Mouse (Mus musculus): ENCODE results near the gene Lmtk3. TPM values are rescaled to one million over a fixed set of nuclear protein-coding genes. Genes with fewer than 3 reads are reported as not detected.

Lmtk3 gene
- polyA plus RNA-seq, 2 experiments: 0.18 TPM; not detected in 1

DNA sequence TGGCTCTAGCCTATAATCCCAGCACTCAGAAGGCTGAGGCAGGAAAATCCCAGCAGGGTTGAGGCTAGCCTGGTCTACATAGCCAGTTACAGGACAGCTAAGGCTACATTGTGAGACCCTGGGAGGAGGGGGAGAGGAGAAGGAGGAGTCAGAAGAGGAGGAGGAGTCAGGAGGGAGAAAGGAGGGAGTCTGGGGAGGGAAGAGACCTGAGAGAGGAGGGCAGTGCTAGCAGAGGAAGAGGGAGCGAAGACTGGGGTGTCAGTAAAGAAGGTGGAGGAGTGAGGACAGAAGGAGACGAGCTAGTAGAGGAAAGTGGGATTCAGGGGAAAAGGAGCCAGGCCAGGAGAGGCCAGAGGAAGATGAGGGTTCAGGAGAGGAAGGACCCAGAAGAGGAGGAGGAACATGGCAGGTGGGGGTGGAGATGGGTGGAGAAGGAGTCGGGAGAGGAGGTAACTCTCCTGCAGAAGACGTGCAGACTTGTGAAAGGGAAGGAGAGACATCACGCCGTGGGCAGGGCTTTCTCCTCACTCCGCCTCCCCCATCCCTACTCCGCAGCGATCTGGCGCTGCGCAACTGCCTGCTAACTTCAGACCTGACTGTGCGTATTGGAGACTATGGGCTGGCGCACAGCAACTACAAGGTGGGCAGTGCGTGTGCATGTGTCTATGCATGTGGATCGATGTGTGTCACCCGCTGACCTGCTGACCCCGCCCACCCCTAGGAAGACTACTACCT is 8.4 kb downstream of the Lmtk3 start:
- H3K9me3 ChIP-seq (ENCODE audit: control insufficient read depth, low read length): no peaks in the 10 kb centered on the region
- no peak overlapping the region for H3K9ac ChIP-seq (replicated peaks)
- ATAC-seq (ENCODE audit: insufficient read depth) (no peak), DNase-seq (ENCODE audit: low read depth in 3 of 3, low spot score in 3 of 3) (no peak)
- H3K27me3 ChIP-seq (ENCODE audit: control insufficient read depth, insufficient read depth, low read length): peaks cover 9% of the 10 kb centered on the region
- no peak overlapping the region for H3K4me3 ChIP-seq (ENCODE audit: insufficient read depth in 1 of 2, low read depth in 2 of 2, low read length in 2 of 2)
- TF ChIP-seq CTCF (IDR thresholded peaks at IDR 0.05; ENCODE audit: low read depth): no peak
- TF ChIP-seq EP300 (IDR thresholded peaks at IDR 0.05; ENCODE audit: low read depth): no peak
- 53% methylated on average over 17 of the region's 17 CpGs for WGBS (ENCODE audit: insufficient replicate concordance)
- no peaks in the 10 kb centered on the region for H3K36me3 ChIP-seq (replicated peaks; ENCODE audit: control insufficient read depth, insufficient read depth, low read depth)
- no peak overlapping the region for H3K27ac ChIP-seq
- H3K4me2 ChIP-seq (ENCODE audit: low read depth): no peak overlapping the region
- peaks cover 3 to 10% of the 10 kb centered on the region in 2 experiments; a peak in 2 of 4 replicates for H3K4me1 ChIP-seq (replicated peaks; ENCODE audit: control insufficient read depth in 2 of 2, insufficient read depth in 2 of 2, low read length in 1 of 2)

DNA sequence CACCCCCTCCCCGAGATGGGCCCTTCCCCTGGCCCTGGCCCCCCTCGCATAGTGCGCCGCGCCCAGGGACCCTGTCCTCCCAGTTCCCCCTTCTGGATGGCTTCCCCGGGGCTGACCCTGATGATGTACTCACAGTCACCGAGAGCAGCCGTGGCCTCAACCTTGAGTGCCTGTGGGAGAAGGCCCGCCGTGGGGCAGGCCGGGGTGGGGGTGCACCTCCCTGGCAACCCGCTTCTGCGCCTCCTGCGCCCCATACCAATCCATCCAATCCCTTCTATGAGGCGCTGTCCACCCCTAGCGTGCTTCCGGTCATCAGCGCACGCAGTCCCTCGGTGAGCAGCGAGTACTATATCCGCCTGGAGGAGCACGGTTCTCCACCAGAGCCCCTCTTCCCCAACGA is 9.7 kb downstream of the Lmtk3 start:
- WGBS (ENCODE audit: insufficient replicate concordance): 67% methylated on average over 24 of the region's 24 CpGs
- no peak for ATAC-seq (ENCODE audit: insufficient read depth)
- peaks cover 15% of the 10 kb centered on the region for H3K27me3 ChIP-seq (ENCODE audit: control insufficient read depth, insufficient read depth, low read length)

DNA sequence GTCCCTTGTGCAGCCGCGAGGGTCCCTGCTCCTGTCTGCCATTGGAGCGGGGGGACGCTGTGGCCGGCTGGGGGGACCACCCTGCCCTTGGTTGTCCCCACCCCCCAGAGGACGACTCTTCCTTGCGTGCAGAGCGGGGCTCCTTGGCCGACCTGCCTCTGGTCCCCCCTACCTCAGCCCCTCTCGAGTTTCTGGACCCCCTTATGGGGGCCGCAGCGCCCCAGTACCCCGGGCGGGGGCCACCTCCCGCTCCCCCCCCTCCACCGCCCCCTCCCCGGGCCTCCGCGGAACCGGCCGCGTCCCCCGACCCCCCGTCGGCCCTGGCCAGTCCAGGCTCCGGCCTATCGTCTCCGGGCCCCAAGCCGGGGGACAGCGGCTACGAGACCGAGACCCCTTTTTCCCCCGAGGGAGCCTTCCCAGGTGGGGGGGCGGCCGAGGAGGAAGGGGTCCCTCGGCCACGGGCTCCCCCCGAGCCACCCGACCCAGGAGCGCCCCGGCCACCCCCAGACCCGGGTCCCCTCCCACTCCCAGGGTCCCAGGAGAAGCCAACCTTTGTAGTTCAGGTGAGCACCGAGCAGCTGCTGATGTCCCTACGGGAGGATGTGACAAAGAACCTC is 10.5 kb downstream of the Lmtk3 start:
- Histone ChIP-seq H3K27ac (no peak overlapping the region), H3K4me2 (ENCODE audit: low read depth) (no peak overlapping the region), H3K9me3 (ENCODE audit: control insufficient read depth, low read length) (no peaks in the 10 kb centered on the region), H3K9ac (replicated peaks) (no peak overlapping the region), H3K4me3 (ENCODE audit: insufficient read depth in 1 of 2, low read depth in 2 of 2, low read length in 2 of 2) (no peak overlapping the region), H3K36me3 (replicated peaks; ENCODE audit: control insufficient read depth, insufficient read depth, low read depth) (no peaks in the 10 kb centered on the region), H3K4me1 (replicated peaks; ENCODE audit: control insufficient read depth in 2 of 2, insufficient read depth in 2 of 2, low read length in 1 of 2) (peaks cover 16 to 22% of the 10 kb centered on the region in 2 experiments), H3K27me3 (ENCODE audit: control insufficient read depth, insufficient read depth, low read length) (peaks cover 23% of the 10 kb centered on the region)
- TF ChIP-seq EP300 (IDR thresholded peaks at IDR 0.05; ENCODE audit: low read depth): no peak
- TF ChIP-seq CTCF (IDR thresholded peaks at IDR 0.05; ENCODE audit: low read depth): no peak
- no peak for DNase-seq (ENCODE audit: low read depth in 3 of 3, low spot score in 3 of 3)
- WGBS (ENCODE audit: insufficient replicate concordance): 70% methylated on average over 44 of the region's 44 CpGs
- ATAC-seq (ENCODE audit: insufficient read depth): no peak

More for the DNA sequence above, 9.7 kb downstream of the Lmtk3 start:
- Histone ChIP-seq H3K9ac (replicated peaks) (no peak overlapping the region), H3K4me2 (ENCODE audit: low read depth) (no peak overlapping the region), H3K4me3 (ENCODE audit: insufficient read depth in 1 of 2, low read depth in 2 of 2, low read length in 2 of 2) (no peak overlapping the region), H3K4me1 (replicated peaks; ENCODE audit: control insufficient read depth in 2 of 2, insufficient read depth in 2 of 2, low read length in 1 of 2) (peaks cover 13 to 20% of the 10 kb centered on the region in 2 experiments), H3K36me3 (replicated peaks; ENCODE audit: control insufficient read depth, insufficient read depth, low read depth) (no peaks in the 10 kb centered on the region), H3K9me3 (ENCODE audit: control insufficient read depth, low read length) (no peaks in the 10 kb centered on the region), H3K27ac (no peak overlapping the region)
- DNase-seq (ENCODE audit: low read depth in 3 of 3, low spot score in 3 of 3): no peak
- TF ChIP-seq CTCF (IDR thresholded peaks at IDR 0.05; ENCODE audit: low read depth) (no peak), EP300 (IDR thresholded peaks at IDR 0.05; ENCODE audit: low read depth) (no peak)

DNA sequence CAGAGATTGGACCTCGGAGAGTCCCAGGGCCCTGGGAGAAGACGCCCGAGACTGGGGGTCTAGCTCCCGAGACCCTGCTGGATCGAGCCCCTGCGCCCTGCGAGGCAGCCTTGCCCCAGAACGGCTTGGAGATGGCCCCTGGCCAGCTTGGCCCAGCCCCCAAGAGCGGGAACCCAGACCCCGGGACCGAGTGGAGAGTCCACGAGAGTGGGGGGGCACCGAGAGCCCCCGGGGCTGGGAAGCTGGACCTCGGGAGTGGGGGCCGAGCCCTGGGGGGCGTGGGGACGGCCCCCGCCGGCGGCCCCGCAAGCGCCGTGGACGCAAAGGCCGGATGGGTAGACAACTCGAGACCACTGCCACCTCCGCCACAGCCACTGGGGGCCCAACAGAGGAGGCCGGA is 11.4 kb downstream of the Lmtk3 start:
- no peak for DNase-seq (ENCODE audit: low read depth in 3 of 3, low spot score in 3 of 3)
- H3K4me3 ChIP-seq (ENCODE audit: insufficient read depth in 1 of 2, low read depth in 2 of 2, low read length in 2 of 2): no peak overlapping the region
- ATAC-seq (ENCODE audit: insufficient read depth): no peak
- 78% methylated on average over 26 of the region's 29 CpGs for WGBS (ENCODE audit: insufficient replicate concordance)
- H3K4me2 ChIP-seq (ENCODE audit: low read depth): no peak overlapping the region
- H3K9me3 ChIP-seq (ENCODE audit: control insufficient read depth, low read length): no peaks in the 10 kb centered on the region
- TF ChIP-seq EP300 (IDR thresholded peaks at IDR 0.05; ENCODE audit: low read depth) (no peak), CTCF (IDR thresholded peaks at IDR 0.05; ENCODE audit: low read depth) (no peak)
- H3K27me3 ChIP-seq (ENCODE audit: control insufficient read depth, insufficient read depth, low read length): peaks cover 28% of the 10 kb centered on the region
- H3K4me1 ChIP-seq (replicated peaks; ENCODE audit: control insufficient read depth in 2 of 2, insufficient read depth in 2 of 2, low read length in 1 of 2): peaks cover 16 to 22% of the 10 kb centered on the region in 2 experiments
- H3K36me3 ChIP-seq (replicated peaks; ENCODE audit: control insufficient read depth, insufficient read depth, low read depth): no peaks in the 10 kb centered on the region
- H3K27ac ChIP-seq: no peak overlapping the region
- no peak overlapping the region for H3K9ac ChIP-seq (replicated peaks)

DNA sequence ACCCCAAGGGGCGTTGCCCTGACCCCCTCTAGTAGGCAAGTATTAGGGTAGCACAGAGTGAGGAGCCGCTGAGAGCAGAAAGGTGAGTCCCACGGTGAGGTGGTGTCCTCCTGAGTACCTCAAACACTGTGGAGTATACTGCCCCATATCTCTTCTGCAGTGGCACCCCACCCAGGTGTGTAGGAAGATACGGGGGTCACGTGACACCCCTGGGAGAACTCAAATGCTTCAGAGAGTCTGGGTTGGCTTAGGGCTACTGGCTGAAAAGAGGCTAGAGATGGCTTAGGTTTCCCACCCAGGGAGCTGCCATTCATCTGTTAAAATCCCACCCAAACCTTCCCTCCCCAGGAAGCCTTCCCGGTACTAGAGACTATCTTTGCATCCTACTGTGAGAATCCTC is 13.4 kb downstream of the Lmtk3 start:
- Histone ChIP-seq H3K4me3 (ENCODE audit: insufficient read depth in 1 of 2, low read depth in 2 of 2, low read length in 2 of 2) (peak overlapping the region; percentile 8 to 17; a peak in 3 of 4 replicates), H3K4me1 (replicated peaks; ENCODE audit: control insufficient read depth in 2 of 2, insufficient read depth in 2 of 2, low read length in 1 of 2) (peaks cover 16 to 32% of the 10 kb centered on the region in 2 experiments), H3K36me3 (replicated peaks; ENCODE audit: control insufficient read depth, insufficient read depth, low read depth) (no peaks in the 10 kb centered on the region), H3K27ac (no peak overlapping the region), H3K9me3 (ENCODE audit: control insufficient read depth, low read length) (no peaks in the 10 kb centered on the region), H3K27me3 (ENCODE audit: control insufficient read depth, insufficient read depth, low read length) (peaks cover 29% of the 10 kb centered on the region), H3K9ac (replicated peaks) (no peak overlapping the region; the same call in 1 of the 2 replicates), H3K4me2 (ENCODE audit: low read depth) (peak overlapping the region; percentile 78)
- TF ChIP-seq EP300 (IDR thresholded peaks at IDR 0.05; ENCODE audit: low read depth) (peak; percentile 72), CTCF (IDR thresholded peaks at IDR 0.05; ENCODE audit: low read depth) (no peak)
- ATAC-seq (ENCODE audit: insufficient read depth) (peak; percentile 83), DNase-seq (ENCODE audit: low read depth in 3 of 3, low spot score in 3 of 3) (peak; percentile 75 to 88 (median 84))
- WGBS (ENCODE audit: insufficient replicate concordance): 22% methylated on average over 6 of the region's 6 CpGs
